Mouse (Mus musculus) kidney, adult 11 months (tissue): ENCODE measurements at regions not wholly inside any gene's neighbourhood (a gene's known extent, or its start where the extent isn't known, plus 50 kb on each side); places are given as distances from the start of the nearest gene placed in this dataset.
"Not testable (repeated sequence)": the region's sequence is repeated elsewhere in the genome, so short reads cannot be mapped to it uniquely, and the experiment has no call there.

Experiments
- DNase-seq: peaks from one replicate; pipeline ENCODE4 v3.0.0; 2022

GRCm38 (mm10) chr9:43524947-43525565 lies 214.4 kb downstream of the Trim29 start:
- no peak for DNase-seq

- DNase-seq: no peak
These were observed 211.6 kb upstream of the Nectin1 start for GRCm38 (mm10) chr9:43532187-43532586.

- DNase-seq: no peak
These were observed 207.8 kb upstream of the Nectin1 start for GRCm38 (mm10) chr9:43535967-43536366.

- DNase-seq: no peak
These were observed 206.7 kb upstream of the Nectin1 start for GRCm38 (mm10) chr9:43537121-43537520.

GRCm38 (mm10) chr9:43540131-43540530 lies 203.7 kb upstream of the Nectin1 start:
- DNase-seq: no peak

- DNase-seq: peak; percentile 75
These were observed 202.6 kb upstream of the Nectin1 start for GRCm38 (mm10) chr9:43541234-43541633.

- DNase-seq: no peak
These were observed 201.6 kb upstream of the Nectin1 start for GRCm38 (mm10) chr9:43542077-43542654.

- DNase-seq: no peak
These were observed 198.7 kb upstream of the Nectin1 start for GRCm38 (mm10) chr9:43545081-43545565.

- DNase-seq: no peak
These were observed 194.9 kb upstream of the Nectin1 start for GRCm38 (mm10) chr9:43548883-43549282.

- DNase-seq: no peak
These were observed 194.5 kb upstream of the Nectin1 start for GRCm38 (mm10) chr9:43549293-43549692.

GRCm38 (mm10) chr9:43552758-43553157 lies 191.0 kb upstream of the Nectin1 start:
- not testable (repeated sequence) for DNase-seq

- no peak for DNase-seq
These were observed 181.8 kb upstream of the Nectin1 start for GRCm38 (mm10) chr9:43562016-43562415.

GRCm38 (mm10) chr9:43564239-43564906 lies 179.4 kb upstream of the Nectin1 start:
- DNase-seq: no peak

GRCm38 (mm10) chr9:43568851-43569250 lies 174.9 kb upstream of the Nectin1 start:
- no peak for DNase-seq

GRCm38 (mm10) chr9:43571086-43571485 lies 172.7 kb upstream of the Nectin1 start:
- no peak for DNase-seq

- no peak for DNase-seq
These were observed 168.1 kb upstream of the Nectin1 start for GRCm38 (mm10) chr9:43575659-43576058.

GRCm38 (mm10) chr9:43580653-43581052 lies 163.1 kb upstream of the Nectin1 start:
- no peak for DNase-seq

GRCm38 (mm10) chr9:43585616-43586015 lies 158.2 kb upstream of the Nectin1 start:
- DNase-seq: no peak

- DNase-seq: no peak
These were observed 150.5 kb upstream of the Nectin1 start for GRCm38 (mm10) chr9:43593236-43593635.

GRCm38 (mm10) chr9:43594814-43595213 lies 149.0 kb upstream of the Nectin1 start:
- DNase-seq: no peak

GRCm38 (mm10) chr9:43595461-43595860 lies 148.3 kb upstream of the Nectin1 start:
- no peak for DNase-seq

- DNase-seq: no peak
These were observed 143.4 kb upstream of the Nectin1 start for GRCm38 (mm10) chr9:43600396-43600795.

- DNase-seq: no peak
These were observed 126.2 kb upstream of the Nectin1 start for GRCm38 (mm10) chr9:43617632-43618031.

GRCm38 (mm10) chr9:43627558-43627957 lies 116.2 kb upstream of the Nectin1 start:
- no peak for DNase-seq
